Mouse (Mus musculus): ENCODE measurements around the gene Tmem51.

Gene Tmem51

GRCm38 (mm10) chr4:142084131-142084899, at the start of gene Tmem51:
Tmem51 (minus strand) TSS chr4:142084304.
- no peak for DNase-seq (ENCODE audit: low read depth, low spot score)

DNA sequence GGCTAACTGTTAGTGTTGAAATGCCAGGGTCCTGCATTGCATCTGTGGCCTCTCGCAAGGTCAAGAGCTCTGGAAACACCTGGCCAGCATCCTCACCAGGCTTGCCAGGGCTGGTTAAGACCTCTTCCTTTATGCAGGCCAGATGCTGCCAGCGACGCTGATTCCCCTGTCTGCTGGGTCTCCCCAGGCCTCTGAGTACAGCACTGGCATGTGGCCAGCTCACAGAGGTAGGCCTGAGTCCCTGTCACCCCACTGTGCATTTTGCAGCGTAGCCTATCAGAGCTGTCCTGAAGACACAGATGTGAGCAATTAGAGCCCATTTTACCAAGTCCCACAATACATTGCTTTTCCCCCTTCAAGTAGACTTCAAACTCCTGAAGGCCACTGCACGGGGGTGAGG, 46.1 kb upstream of the Tmem51 start:
- no peak for DNase-seq (ENCODE audit: low read depth, low spot score)

GRCm38 (mm10) chr4:142127275-142127788, 43.2 kb upstream of the Tmem51 start:
- no peak for DNase-seq (ENCODE audit: low read depth, low spot score)

DNA sequence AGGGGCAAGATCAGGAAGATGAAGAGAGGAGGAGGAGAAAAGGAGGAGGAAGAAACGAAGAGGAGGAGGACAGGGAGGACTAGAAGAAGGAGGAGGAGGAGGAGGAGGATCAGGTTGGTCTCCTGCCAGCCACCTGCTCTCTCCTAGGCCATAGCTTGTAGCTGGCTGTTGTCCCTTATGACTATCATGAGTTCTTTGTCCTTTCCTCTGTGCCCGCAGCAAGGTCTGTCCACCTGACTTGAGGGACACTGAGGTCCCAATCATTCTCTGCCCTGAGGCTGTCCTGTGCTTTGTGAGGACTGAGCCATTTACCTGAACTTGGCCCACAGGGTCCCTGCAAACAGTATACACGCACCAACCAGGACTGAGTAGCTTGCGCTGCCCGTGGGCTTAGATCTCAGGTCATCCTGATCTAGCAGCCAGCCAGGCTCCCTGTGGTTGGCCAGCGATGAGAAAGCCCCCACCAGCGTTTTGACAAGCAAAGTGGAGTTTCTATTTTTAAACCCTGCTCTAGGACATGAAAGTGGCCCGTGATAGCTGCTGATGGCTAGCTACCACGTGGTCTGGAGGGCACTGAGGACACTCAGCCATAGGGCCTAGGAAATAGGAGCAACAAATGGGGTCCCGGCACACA, 42.7 kb upstream of the Tmem51 start:
- no peak for DNase-seq (ENCODE audit: low read depth, low spot score)

GRCm38 (mm10) chr4:142121164-142121563, 37.1 kb upstream of the Tmem51 start:
- DNase-seq (ENCODE audit: low read depth, low spot score) = no peak

- no peak for DNase-seq (ENCODE audit: low read depth, low spot score)
These were observed 34.4 kb upstream of the Tmem51 start for GRCm38 (mm10) chr4:142118522-142118921.

DNA sequence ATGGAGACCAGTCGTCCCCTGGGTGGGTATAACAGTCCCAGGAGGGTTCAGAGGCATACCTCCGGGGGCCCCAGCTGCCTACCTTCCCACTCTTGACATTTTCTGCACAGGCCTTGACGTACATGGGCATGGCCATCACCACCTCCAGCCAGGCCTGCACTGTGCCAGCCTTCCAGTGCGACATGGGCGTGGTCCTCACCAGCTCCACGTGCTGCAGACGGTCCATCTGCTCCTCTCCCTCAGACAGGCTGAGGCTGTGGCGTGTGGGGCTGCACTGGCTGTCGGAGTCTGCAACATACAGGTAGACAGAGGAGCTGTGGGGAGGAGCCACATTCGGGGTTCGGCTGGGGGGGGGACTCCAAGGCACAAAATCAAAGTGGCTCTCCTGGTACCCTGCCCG, 33.9 kb upstream of the Tmem51 start:
- DNase-seq (ENCODE audit: low read depth, low spot score) = no peak

DNA sequence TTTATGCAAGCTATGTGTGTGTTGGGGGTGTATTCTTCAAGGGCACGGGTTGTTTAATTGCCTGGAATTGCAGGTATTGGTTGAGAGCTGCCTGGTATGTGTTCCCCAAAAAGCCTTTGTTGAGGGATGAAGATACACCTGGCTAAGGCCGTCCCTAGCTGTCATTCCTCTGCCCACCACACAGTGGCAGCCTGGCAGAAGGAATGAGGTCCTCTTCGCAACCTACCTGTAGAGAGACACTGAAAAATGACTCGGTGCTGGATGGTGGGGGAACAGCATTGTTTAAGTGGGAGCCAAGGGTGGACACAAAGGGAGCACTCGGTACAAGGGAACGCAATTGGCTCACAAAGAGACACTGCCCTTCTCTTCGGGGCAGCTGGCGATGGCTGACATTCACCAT, 29.2 kb upstream of the Tmem51 start:
- DNase-seq (ENCODE audit: low read depth, low spot score) = no peak

DNA sequence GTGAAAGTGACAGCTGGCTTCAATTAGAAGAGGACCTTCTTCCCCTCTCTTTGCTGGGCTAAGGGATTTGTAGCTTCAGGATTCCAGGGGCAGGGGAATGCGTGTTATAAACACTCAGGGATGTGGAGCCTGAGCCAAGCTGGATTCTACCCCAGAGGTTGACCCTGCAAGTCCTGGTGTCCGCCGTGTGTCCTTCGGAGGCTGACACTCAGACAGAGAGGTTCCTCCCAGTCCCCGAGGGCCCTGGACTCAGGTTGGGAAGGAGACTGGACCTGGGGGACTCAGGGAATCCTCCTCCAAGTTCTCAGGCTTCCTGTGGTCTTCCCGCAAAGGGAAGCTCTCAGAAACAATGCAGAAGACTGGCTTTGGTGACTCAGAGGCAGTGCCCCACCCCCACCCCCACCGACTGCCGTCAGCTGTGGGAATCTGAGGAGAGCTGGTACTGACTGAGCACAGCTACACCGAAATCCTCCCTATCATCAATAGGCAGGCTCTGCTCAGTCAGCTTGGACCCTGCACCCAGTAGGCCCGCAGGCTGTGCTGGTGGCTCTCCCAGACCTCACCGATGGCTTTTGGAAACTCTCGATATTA, 19.1 kb upstream of the Tmem51 start:
- no peak for DNase-seq (ENCODE audit: low read depth, low spot score)

GRCm38 (mm10) chr4:142098303-142098702, 14.2 kb upstream of the Tmem51 start:
- DNase-seq (ENCODE audit: low read depth, low spot score) = no peak

GRCm38 (mm10) chr4:142097871-142098270, 13.8 kb upstream of the Tmem51 start:
- no peak for DNase-seq (ENCODE audit: low read depth, low spot score)

DNA sequence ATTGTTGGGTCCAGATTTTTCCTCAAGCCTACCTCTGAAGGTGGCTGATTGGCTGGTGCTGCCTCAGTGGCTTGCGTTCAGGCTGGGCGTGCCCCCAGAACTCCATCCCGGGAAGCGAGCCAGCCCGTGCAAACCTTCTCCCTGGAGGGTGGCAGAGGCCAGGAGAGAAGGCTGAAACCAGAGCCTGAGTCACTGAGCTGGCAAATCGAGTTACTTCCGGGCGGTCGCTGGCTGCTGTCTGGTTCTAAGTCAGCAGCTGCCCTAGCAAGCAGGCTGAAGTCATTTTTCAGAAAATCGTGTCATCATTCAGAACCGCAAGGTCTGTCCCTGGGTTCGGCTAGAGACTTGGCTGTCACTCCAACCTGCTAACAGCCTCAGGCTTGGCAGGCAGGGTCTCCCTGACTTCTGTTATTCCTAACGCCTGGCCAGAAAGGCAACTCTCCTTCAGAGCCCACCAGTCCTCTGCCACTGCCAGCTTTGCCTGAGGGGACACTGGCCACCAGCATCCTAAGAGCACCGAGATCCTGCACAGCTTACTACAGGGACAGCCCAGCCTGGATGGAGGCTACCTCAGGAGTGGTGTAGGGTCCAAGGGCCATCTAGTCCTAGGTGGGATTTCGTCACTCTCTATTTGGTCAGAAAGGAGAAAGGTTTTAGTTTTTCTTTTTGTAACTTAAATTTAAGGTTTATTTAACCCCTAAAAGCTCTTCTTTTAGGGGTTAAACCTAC, 11.6 kb upstream of the Tmem51 start:
- no peak for DNase-seq (ENCODE audit: low read depth, low spot score)

- no peak for DNase-seq (ENCODE audit: low read depth, low spot score)
These were observed 10.3 kb upstream of the Tmem51 start for GRCm38 (mm10) chr4:142094386-142094785.

DNA sequence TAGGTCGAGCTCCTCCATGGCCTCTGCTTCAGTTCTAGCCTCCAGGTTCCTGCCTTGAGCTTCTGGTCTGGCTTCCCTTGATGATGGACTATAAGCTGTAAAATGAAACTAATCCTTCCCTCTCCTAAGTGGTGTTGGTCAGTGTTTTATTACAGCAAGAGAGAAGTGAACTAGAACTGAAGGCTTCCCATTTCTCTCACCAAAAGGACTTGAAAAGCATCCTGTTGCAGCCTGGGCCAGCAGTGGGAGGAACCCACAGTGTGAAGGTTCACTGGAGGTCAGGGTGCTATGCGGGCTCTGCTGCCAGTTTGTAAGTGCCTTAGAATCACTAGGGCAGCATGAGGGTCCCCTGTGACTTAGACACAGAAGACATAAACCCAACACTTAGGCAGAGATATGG, 7.0 kb upstream of the Tmem51 start:
- no peak for DNase-seq (ENCODE audit: low read depth, low spot score)

DNA sequence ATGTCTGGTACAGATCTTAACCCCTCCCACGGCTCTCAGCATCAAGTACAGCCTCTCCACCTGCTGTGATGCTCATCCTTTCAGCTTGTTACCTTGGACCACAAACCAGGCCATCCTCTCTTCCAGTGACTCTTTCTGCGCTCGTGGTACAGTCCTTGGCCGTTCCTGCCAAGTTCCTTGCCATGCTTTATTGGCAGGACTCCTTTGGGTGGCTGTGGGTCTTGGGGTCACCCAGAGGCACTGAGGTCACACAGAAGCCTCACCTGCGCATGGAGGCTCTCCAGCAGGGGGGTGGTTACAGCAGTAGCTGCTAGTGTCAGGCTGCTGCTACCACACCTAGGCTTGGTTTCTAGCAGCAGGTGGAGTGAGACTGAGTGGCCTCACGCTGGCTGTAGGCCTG, 5.9 kb upstream of the Tmem51 start:
- no peak for DNase-seq (ENCODE audit: low read depth, low spot score)

- no peak for DNase-seq (ENCODE audit: low read depth, low spot score)
These were observed 4.7 kb upstream of the Tmem51 start for GRCm38 (mm10) chr4:142088836-142089235.

GRCm38 (mm10) chr4:142088409-142088808, 4.3 kb upstream of the Tmem51 start:
- no peak for DNase-seq (ENCODE audit: low read depth, low spot score)

DNA sequence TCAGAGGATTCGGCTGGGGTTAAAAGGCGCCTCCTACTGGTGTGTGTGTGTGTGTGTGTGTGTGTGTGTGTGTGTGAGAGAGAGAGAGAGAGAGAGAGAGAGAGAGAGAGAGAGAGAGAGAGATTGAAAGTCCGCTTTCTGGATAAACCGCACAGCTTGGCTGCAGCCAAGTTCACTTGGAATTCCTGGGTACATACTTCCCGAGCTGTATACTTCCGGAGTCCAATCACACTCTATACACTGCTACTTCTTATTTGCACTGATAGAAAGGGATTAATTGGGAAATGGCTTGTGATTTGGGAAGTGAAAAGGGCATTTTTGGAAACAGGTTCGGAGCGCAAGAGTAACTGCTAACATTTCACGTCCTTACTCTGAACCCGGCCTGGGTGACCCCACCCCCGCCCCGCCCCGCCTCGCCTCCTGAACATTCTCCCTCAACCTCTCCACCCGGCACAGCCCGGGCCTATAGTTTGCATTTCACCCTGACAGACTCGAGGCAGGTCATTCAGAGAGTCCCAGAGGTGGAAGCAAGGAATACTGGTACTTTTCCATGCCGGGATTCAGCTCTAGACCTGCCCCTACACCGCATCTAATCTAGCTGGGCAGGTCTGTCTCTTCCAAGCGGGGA, 946 bp upstream of the Tmem51 start:
- no peak for DNase-seq (ENCODE audit: low read depth, low spot score)

DNA sequence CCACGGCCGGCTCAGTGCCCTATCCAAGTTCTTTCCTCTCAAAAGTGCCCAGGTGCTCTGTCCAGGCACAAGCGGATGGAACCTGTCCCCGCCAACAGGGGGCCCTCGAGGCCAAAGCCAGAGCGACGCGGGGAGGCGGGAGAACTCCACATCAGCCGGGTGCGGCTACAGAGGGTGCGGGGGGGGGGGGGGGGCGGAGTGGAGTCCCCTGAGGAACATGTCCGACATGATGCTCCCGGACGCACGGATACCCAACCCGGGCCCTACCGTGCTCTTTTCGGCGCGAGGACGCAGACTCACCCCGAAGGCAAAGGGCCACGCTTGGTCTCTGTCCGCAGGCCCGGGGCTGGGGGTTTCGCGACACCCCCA, 358 bp downstream of the Tmem51 start:
- no peak for DNase-seq (ENCODE audit: low read depth, low spot score)

DNA sequence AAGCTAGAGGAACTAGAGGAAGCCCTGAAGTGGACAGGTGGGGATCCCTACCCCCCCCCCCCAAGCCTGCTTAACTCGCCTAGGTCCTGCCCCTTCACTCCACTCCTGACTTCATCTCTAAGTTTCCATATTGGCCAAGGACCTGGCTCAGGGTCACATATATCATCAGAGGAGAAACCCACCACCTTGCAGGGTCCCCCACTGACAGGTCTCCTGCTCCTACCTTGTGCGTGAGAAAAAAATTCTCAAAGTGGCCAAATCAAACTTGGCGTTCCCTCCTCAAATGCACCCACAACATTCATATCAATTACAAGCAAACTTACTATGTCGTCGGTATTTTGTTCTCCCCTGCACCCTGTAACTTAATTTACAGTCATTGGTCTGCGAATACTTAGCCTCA, 911 bp downstream of the Tmem51 start:
- no peak for DNase-seq (ENCODE audit: low read depth, low spot score)

DNA sequence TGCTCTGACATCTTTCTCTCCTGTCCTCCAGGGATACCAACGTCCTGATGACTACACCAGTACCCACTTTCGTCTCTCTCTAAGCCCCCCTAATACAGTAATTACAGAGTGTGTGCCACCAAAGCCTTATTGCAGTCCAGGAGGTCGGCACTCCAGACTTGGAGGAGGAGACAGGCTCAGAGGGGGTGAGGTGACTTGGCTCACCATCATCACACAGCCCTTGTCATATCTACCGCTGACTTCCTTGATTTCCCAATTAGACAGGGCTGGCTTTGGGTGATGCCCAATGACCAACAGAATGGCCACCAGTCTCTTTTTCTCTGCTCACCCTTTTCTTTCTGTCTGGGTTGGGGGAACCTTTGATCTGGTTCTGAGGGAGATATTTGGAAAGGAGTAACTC, 1.4 kb downstream of the Tmem51 start:
- no peak for DNase-seq (ENCODE audit: low read depth, low spot score)

Data from retina, postnatal 7 days (tissue).